Mouse (Mus musculus) forelimb bud, embryonic 11.5 days (tissue): Measurements from ENCODE around the gene Taar5.

Experiments used
- DNase-seq: peaks from one replicate; pipeline ENCODE4 v3.0.0-alpha.2; 2012; ENCODE audit warnings: low read depth, low spot score

Gene Taar5

GRCm38 (mm10) chr10:24008143-24008542 lies 37.6 kb downstream of the Taar5 start:
- no peak for DNase-seq
